Mouse (Mus musculus): ENCODE results near the gene Coil.
"Not testable (repeated sequence)": the region's sequence is repeated elsewhere in the genome, so short reads cannot be mapped to it uniquely, and the experiment has no call there.

Coil gene

GRCm38 (mm10) chr11:89007582-89007981 is 37.5 kb downstream of the Coil start:
- no peak for DNase-seq

DNA sequence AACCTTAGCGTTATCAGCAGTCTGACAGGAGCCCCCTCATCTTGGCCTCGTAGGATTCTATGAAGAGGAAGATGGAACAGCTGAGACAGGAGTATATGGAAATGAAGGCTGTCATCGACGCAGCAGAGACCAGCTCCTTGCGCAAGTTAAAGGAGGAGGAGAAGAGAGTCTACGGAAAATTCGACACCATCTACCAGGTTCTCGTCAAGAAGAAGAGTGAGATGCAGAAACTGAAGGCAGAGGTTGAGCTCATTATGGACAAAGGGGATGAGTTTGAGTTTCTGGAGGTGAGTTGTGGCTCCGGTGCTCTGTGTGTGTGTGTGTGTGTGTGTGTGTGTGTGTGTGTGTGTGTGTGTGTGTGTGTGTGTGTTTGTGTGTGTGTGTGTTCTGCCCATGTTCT is 39.0 kb downstream of the Coil start:
- DNase-seq = no peak

- DNase-seq = no peak
Measured at GRCm38 (mm10) chr11:89009496-89009895, 39.4 kb downstream of the Coil start.

- DNase-seq = no peak
Measured at GRCm38 (mm10) chr11:89012241-89012640, 42.2 kb downstream of the Coil start.

DNA sequence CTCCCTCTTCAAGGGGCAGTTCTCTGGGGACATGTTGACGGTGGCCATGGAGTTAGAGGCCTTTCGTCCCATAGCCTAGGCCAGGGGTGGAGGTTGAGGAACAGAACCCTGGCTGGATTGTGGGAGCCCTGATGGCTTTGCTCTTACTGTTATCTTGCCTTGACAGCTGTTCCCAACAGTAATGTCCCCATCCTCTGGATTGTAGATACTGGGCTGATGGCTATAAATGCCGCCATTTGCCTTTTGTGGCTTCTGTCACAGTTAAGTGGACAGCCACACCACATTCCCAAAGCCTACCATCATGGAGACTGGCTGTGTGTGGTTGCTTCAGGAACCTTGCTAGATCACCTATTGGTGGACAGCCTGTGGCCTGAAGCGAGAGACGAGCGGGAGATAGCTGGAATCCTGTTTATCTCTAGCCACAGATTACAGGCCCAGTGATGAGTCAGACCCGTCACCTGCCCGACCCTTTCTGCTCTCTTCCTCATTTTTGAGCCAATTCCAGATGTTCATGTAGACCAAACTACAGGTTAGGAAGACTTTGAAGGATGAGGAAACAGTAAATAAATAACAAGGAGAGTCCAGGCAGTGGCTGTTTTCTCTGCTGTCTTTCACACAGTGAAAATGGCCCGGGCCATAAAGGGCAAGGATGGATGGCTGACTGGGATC is 47.6 kb downstream of the Coil start:
- DNase-seq = no peak

GRCm38 (mm10) chr11:89020681-89021305 is 50.7 kb downstream of the Coil start:
- DNase-seq = no peak

DNA sequence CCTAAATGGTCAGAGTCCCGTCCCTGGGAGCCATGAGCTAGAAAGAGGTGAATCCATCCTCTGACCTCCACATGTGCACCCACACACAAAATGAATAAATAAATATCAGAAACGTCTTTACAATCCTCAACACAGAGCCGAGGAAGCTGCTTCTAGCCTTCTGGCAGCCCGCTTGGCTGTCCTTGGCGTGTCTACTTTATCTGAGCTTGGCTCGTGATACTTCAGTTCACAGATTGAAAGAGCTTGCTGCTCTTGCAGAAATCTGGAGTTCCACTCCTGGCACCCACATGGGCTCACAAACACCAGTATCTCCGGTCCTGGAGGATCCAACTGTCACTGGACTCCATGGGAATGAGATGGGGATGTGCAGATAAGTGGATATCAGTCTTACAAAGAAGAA is 51.6 kb downstream of the Coil start:
- DNase-seq = no peak

DNA sequence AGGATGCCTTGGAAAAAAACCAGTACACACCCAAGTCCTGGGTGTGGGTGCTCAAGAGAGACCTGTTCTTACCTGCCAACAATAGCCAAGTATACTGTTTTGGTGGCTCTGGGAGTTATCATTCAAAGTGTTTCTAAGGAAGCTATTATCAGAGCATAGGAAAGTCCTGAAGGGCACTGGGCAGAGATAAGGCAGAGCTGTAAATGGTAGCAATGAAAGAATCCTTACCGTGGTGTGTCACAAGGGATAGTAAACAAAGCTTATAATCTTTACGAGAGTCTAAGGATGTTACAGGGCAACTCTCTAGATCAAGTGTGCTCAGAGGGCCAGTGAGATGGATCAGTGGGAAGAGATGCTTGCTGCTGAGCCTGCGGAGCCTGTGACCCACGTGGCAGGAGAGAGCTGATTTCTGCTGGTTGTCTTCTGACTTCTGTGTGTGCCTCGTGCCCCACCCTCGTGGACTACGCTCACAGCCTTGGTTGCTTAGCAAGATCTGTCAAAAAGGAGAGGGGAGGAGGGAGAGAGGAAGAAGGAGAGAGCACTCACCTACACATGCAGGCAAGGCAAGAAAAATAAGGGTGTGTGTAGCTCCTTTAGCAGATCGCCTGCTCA is 52.2 kb downstream of the Coil start:
- no peak for DNase-seq

DNA sequence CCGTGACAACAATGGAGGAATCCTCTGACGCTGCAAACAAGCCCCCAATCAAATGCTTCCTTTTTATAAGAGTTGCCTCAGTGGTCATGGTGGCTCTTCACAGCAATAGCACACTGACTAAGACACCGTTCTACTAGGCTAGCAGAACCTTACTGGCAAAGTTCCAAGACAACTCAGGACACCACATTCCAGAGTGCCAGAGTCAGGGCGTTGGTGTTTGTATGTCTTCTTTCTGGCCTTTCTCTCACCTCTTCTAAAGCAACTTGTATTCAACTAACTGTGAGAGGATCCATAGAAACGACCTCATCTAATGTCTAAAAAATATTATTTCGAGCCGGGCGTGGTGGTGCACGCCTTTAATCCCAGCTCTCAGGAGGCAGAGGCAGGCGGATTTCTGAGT is 53.4 kb downstream of the Coil start:
- DNase-seq = no peak

DNA sequence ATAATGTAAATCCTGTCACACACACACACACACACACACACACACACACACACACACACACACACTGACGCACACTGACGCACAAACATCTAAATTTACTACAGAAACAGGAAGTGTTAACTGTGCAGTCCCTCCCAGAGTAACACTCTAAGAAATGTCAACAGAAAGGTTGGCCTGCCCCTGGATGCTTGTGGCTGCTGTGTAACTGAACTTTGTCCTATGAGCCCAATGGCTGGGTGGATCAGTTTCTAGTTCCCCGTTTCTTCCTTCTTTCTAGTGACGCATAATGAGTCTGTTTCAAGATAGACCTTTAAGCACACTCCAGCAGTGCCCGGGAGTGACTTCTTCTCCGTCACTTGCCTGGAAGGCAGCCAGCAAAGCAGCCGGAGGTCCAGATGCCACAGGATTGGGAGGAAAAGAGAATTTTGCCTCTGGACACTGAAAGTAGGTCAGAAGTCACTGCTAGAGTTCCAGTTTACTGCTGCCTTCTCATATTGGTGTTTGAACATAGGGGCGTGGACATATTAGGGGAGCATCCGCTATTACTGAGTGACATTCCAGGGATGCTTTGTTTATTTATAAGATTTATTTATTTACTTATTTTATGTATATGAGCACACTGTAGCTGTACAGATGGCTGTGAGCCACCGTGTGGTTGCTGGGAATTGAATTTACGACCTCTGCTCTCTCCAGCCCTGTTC is 54.3 kb downstream of the Coil start:
- peak; percentile 36 for DNase-seq

DNA sequence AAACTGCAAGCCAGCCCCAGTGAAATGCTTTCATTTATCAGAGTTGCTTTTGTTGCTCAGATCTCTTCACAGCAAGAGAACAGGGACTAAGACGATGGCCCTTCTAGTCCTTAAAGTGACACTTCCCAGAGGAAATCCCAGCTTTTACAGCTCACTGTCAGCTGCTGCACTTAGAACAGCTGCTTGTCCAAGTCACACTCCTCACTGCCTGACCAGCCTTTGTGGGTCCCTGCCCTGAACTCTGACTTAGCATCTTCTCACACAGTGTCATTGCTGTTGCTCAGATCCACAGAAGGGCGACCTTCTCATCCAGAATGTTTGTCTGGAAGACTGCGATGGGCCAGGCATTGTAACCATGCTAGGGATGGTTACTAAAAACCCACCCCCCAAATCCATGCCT is 55.6 kb downstream of the Coil start:
- DNase-seq = no peak

DNA sequence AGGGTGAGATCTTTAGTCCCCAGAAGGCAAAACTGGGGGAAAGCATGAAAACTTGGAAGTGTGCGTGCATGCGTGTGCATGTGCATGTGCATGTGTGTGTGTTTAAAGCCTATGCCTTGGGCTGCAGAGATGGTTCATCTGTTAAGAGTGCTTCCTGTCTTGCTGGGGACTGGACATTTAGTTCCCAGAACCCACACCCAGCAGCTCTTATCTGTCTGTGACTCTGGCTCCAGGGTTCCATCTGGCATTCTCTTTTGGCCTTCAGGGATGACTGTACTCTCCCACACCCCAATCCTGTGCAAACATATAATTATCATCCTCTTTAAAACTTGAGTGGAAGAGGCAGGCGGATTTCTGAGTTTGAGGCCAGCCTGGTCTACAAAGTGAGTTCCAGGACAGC is 56.1 kb downstream of the Coil start:
- DNase-seq = no peak

- peak; percentile 34 for DNase-seq
Measured at GRCm38 (mm10) chr11:89027955-89028361, 57.9 kb downstream of the Coil start.

DNA sequence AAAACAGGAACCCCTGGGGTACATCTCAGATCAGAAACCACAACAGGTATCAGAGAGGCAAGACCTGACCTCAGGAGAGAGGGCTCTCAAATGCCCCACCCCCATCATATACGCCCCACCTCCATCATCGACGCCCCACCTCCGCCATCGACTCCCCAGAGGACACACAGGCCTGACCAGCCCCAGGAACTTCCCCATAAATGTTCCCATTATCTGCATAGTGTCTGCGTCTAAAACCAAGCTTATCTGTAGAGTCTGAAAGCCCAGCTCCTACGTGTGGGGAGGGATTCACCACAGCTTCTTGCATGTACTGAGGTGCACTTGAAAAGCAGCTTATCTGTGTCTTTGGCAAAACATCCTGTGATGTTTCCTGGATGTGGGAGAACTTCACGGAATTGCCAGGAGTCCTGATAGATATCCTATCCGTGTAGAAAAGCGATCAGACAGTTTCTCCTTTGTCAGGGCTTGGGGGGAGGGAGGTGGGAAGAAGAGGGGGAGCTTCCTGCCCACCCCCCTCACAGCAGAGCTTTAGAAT is 58.9 kb downstream of the Coil start:
- no peak for DNase-seq

- no peak for DNase-seq
Measured at GRCm38 (mm10) chr11:89030552-89030951, 60.5 kb downstream of the Coil start.

DNA sequence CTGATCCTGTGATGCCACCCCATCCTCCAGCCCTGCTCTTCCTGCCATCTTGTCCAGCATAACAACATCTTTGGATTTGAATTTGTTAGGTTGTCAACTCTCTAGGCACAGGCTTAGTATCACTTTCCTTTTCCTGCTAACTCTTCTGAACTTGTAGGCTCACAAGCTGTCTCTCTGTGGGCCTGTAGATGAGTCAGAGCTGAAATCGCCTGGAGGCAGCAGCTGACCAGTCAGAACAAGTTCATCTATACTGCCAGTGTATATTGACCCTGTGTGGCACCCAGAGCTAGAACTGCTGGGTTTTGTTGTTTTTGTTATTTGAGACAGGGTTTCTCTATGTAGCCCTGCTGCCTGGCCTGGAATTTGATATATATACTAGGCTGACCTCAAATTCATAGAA is 61.1 kb downstream of the Coil start:
- no peak for DNase-seq

DNA sequence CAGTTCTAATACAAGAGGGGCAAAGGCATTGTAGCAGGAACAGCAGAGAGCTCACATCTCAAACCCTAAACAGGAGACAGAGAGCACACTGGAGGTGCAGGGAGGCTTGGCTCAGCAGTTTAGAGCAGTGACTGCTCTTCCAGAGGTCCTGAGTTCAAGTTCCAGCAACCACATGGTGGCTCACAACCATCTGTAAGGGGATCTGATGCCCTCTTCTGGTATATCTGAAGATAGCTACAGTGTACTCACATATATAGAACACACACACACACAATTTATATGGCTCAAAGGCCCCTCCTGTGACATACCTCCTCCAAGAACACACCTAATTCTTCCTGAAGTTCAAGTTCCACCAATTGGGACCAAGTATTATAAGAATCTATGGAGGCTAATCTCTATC is 64.5 kb downstream of the Coil start:
- no peak for DNase-seq

DNA sequence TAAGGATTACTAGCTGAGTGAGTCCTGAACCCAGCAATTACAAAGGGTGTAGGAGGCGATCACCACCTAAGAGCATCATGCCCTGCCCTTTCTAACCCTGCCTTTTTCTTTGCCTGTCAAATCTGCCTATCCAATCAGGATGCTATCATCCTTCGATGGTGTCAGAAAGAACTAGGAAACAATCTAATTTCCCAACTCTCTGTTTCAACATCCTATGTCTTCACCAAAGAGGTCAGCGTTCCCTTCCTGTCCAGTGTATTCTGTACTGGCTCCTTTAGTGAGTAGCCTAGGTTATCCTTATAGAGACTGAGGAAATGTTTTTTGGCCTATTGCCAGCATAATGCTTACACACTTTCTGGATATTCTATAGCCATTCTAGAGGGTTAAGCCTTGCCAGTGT is 65.5 kb downstream of the Coil start:
- no peak for DNase-seq

DNA sequence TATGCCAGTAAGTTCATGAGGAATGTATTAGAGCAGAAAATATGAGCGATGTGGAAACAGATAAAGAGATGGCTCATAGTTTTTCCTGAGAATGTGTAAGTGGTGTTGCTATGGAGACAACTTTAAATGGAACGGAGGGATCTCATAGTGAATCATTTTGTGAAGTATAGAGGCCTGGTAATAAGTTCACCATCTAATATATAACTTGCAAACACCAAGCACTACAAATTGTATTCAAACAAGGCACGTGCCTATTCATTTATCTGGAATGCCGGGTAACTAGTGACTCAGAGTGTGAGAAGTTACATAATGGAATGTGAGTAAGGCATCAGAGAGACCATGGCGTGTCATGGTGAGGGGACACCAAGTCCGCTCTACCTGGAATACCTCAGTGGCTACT is 68.4 kb downstream of the Coil start:
- no peak for DNase-seq

DNA sequence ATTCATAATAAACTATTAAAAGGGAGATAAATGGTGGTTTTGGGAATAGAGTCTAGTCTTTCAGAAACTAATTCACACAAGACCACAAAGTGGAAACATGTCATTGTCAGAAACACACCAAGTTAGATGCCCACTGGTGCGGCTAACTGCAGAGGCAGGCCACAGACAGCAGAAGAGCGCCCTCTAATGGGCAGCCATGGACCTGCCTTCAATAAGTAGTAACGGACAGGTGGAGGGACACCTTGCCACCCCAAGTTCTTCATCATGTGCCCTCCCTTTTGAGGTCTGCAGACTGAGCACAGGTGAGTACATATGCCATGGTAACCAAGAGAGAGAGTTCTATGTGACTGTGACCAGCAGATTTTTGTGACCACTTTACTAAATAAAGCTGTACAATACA is 69.3 kb downstream of the Coil start:
- peak; percentile 59 for DNase-seq

DNA sequence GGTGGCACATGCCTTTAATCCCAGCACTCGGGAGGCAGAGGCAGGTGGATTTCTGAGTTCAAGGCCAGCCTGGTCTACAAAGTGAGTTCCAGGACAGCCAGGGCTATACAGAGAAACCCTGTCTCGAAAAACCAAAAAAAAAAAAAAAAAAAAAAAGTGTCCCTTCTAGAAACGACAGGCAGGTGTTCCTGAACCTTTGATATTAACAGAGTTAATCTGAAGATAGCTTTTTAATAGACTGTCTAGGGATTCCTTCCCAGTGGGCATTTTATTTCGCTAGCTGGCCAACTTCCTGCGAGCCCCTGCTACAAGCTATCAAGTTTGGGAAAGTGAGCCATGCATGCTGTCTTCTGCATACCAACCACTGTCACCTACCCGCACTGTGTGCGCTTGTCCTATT is 71.0 kb downstream of the Coil start:
- DNase-seq = not testable (repeated sequence)

Measured in thymus, postnatal 25 days (tissue).